Mouse (Mus musculus): ENCODE data around the gene Cables2. TPM values are rescaled to one million over a fixed set of nuclear protein-coding genes. Genes with fewer than 3 reads are reported as not detected.

Cables2 gene
- total and polyA plus RNA-seq, 2 experiments from 2014 or later = 6.2 to 15.3 TPM

GRCm38 (mm10) chr2:180225044-180225761, 48.1 kb downstream of the Cables2 start:
- Histone ChIP-seq H3K9ac (replicated peaks; ENCODE audit: low read depth, low read length) (peak overlapping the region; percentile 62), H3K4me3 (ENCODE audit: low read depth, low read length) (peak overlapping the region; percentile 70), H3K27me3 (ENCODE audit: control insufficient read depth, insufficient read depth, low read length) (peaks cover 14% of the 10 kb centered on the region; the same call in 1 of the 2 replicates), H3K9me3 (replicated peaks; ENCODE audit: control insufficient read depth, low read length) (no peaks in the 10 kb centered on the region), H3K27ac (ENCODE audit: low read depth) (peak overlapping the region; percentile 62), H3K4me1 (ENCODE audit: control insufficient read depth, insufficient read depth) (peaks cover 55% of the 10 kb centered on the region), H3K36me3 (replicated peaks; ENCODE audit: control insufficient read depth, insufficient read depth, low read length) (0 out of 2 replicates have a peak, but pooled peaks cover 3% of the 10 kb centered on the region), H3K4me2 (ENCODE audit: low read depth, low read length) (peak overlapping the region; percentile 97)
- WGBS = under 1% methylated on average over 54 of the region's 55 CpGs
- TF ChIP-seq CTCF (IDR thresholded peaks at IDR 0.05; ENCODE audit: low read depth) = no peak
- TF ChIP-seq EP300 (IDR thresholded peaks at IDR 0.05; ENCODE audit: low read depth) = no peak
- ATAC-seq (ENCODE audit: insufficient read depth, low read depth) (peak; percentile 32), DNase-seq (ENCODE audit: low spot score) (no peak)

- 0 out of 2 replicates have a peak overlapping the region, but pooled peaks have one; percentile 62 for H3K27ac ChIP-seq (ENCODE audit: low read depth)
- ATAC-seq (ENCODE audit: insufficient read depth, low read depth) = no peak
- H3K4me2 ChIP-seq (ENCODE audit: low read depth, low read length) = peak overlapping the region; percentile 97
- no peaks in the 10 kb centered on the region for H3K9me3 ChIP-seq (replicated peaks; ENCODE audit: control insufficient read depth, low read length)
- peak overlapping the region; percentile 70 for H3K4me3 ChIP-seq (ENCODE audit: low read depth, low read length)
- peaks cover 14% of the 10 kb centered on the region; the same call in 1 of the 2 replicates for H3K27me3 ChIP-seq (ENCODE audit: control insufficient read depth, insufficient read depth, low read length)
- H3K9ac ChIP-seq (replicated peaks; ENCODE audit: low read depth, low read length) = peak overlapping the region; percentile 62
- DNase-seq (ENCODE audit: low spot score) = no peak
- 0 out of 2 replicates have a peak, but pooled peaks cover 3% of the 10 kb centered on the region for H3K36me3 ChIP-seq (replicated peaks; ENCODE audit: control insufficient read depth, insufficient read depth, low read length)
- peaks cover 51% of the 10 kb centered on the region for H3K4me1 ChIP-seq (ENCODE audit: control insufficient read depth, insufficient read depth)
- WGBS = 7% methylated on average over 12 of the region's 13 CpGs
- TF ChIP-seq EP300 (IDR thresholded peaks at IDR 0.05; ENCODE audit: low read depth) = no peak
- TF ChIP-seq CTCF (IDR thresholded peaks at IDR 0.05; ENCODE audit: low read depth) = no peak
Observed at GRCm38 (mm10) chr2:180224647-180225043, 48.7 kb downstream of the Cables2 start.

GRCm38 (mm10) chr2:180222250-180222649, 51.0 kb downstream of the Cables2 start:
- H3K9me3 ChIP-seq (replicated peaks; ENCODE audit: control insufficient read depth, low read length) = no peaks in the 10 kb centered on the region
- H3K27ac ChIP-seq (ENCODE audit: low read depth) = peak overlapping the region; percentile 13; the same call in 1 of the 2 replicates
- H3K4me1 ChIP-seq (ENCODE audit: control insufficient read depth, insufficient read depth) = peaks cover 55% of the 10 kb centered on the region
- DNase-seq (ENCODE audit: low spot score) = no peak
- H3K4me3 ChIP-seq (ENCODE audit: low read depth, low read length) = no peak overlapping the region
- no peak overlapping the region for H3K9ac ChIP-seq (replicated peaks; ENCODE audit: low read depth, low read length)
- H3K27me3 ChIP-seq (ENCODE audit: control insufficient read depth, insufficient read depth, low read length) = peaks cover 14% of the 10 kb centered on the region; the same call in 1 of the 2 replicates
- 0 out of 2 replicates have a peak, but pooled peaks cover 3% of the 10 kb centered on the region for H3K36me3 ChIP-seq (replicated peaks; ENCODE audit: control insufficient read depth, insufficient read depth, low read length)
- 11% methylated on average over 6 of the region's 6 CpGs for WGBS
- TF ChIP-seq EP300 (IDR thresholded peaks at IDR 0.05; ENCODE audit: low read depth) (no peak), CTCF (IDR thresholded peaks at IDR 0.05; ENCODE audit: low read depth) (peak; percentile 43)
- H3K4me2 ChIP-seq (ENCODE audit: low read depth, low read length) = no peak overlapping the region
- ATAC-seq (ENCODE audit: insufficient read depth, low read depth) = peak; percentile 45

GRCm38 (mm10) chr2:180221051-180221450, 52.2 kb downstream of the Cables2 start:
- H3K36me3 ChIP-seq (replicated peaks; ENCODE audit: control insufficient read depth, insufficient read depth, low read length) = 0 out of 2 replicates have a peak, but pooled peaks cover 3% of the 10 kb centered on the region
- H3K9me3 ChIP-seq (replicated peaks; ENCODE audit: control insufficient read depth, low read length) = no peaks in the 10 kb centered on the region
- H3K9ac ChIP-seq (replicated peaks; ENCODE audit: low read depth, low read length) = no peak overlapping the region
- no peak for DNase-seq (ENCODE audit: low spot score)
- no peak overlapping the region for H3K27ac ChIP-seq (ENCODE audit: low read depth)
- peaks cover 55% of the 10 kb centered on the region for H3K4me1 ChIP-seq (ENCODE audit: control insufficient read depth, insufficient read depth)
- H3K27me3 ChIP-seq (ENCODE audit: control insufficient read depth, insufficient read depth, low read length) = peaks cover 12% of the 10 kb centered on the region; the same call in 1 of the 2 replicates
- no peak for TF ChIP-seq CTCF (IDR thresholded peaks at IDR 0.05; ENCODE audit: low read depth)
- TF ChIP-seq EP300 (IDR thresholded peaks at IDR 0.05; ENCODE audit: low read depth) = no peak
- no peak for ATAC-seq (ENCODE audit: insufficient read depth, low read depth)
- no peak overlapping the region for H3K4me2 ChIP-seq (ENCODE audit: low read depth, low read length)
- 62% methylated on average over 9 of the region's 9 CpGs for WGBS
- H3K4me3 ChIP-seq (ENCODE audit: low read depth, low read length) = no peak overlapping the region

DNA sequence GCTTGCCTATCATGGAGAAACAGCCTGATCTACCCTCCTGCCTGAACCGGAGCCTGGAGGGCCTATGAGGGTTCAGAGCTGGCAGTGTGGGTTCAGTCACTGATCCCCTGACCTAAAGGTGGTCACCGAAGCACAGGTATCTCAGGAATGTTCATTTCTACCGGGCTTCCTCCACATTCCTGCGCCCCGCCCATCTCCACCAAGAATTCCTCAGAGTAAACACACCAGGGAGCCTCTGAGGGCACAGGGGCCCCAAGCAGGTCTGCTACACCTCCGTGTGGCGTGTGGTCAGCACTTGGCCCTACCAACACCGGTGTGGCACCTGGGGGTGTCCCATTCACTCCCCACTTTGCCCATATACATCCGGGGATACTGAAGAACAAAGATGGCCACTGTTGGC, 53.1 kb downstream of the Cables2 start:
- TF ChIP-seq EP300 (IDR thresholded peaks at IDR 0.05; ENCODE audit: low read depth) (no peak), CTCF (IDR thresholded peaks at IDR 0.05; ENCODE audit: low read depth) (no peak)
- Histone ChIP-seq H3K27me3 (ENCODE audit: control insufficient read depth, insufficient read depth, low read length) (0 out of 2 replicates have a peak, but pooled peaks cover 9% of the 10 kb centered on the region), H3K4me3 (ENCODE audit: low read depth, low read length) (no peak overlapping the region), H3K9ac (replicated peaks; ENCODE audit: low read depth, low read length) (no peak overlapping the region), H3K27ac (ENCODE audit: low read depth) (no peak overlapping the region), H3K9me3 (replicated peaks; ENCODE audit: control insufficient read depth, low read length) (no peaks in the 10 kb centered on the region), H3K4me1 (ENCODE audit: control insufficient read depth, insufficient read depth) (peaks cover 56% of the 10 kb centered on the region), H3K36me3 (replicated peaks; ENCODE audit: control insufficient read depth, insufficient read depth, low read length) (0 out of 2 replicates have a peak, but pooled peaks cover 3% of the 10 kb centered on the region), H3K4me2 (ENCODE audit: low read depth, low read length) (no peak overlapping the region)
- WGBS = 68% methylated on average over 9 of the region's 9 CpGs
- ATAC-seq (ENCODE audit: insufficient read depth, low read depth) (no peak), DNase-seq (ENCODE audit: low spot score) (no peak)

Measured in heart, postnatal 0 days (tissue).